Mouse (Mus musculus) intestine, embryonic 14.5 days (tissue): Measurements from ENCODE around the gene Ifrd1. TPM values are rescaled to one million over a fixed set of nuclear protein-coding genes. Genes with fewer than 3 reads are reported as not detected.

ENCODE experiments used
- ATAC-seq: fragments of 200-750 bp; cut with Nextera tagmentation; replicated peaks from 2 replicates; pipeline ENCODE4 v1.8.0; 2017; ENCODE audit warnings: low read depth, moderate number of reproducible peaks, moderate TSS enrichment, moderate library complexity; ENCODE audit not compliant: low FRiP score, low TSS enrichment
- DNase-seq: peaks from one replicate; pipeline ENCODE4 v3.0.0-alpha.2; 2018; ENCODE audit warnings: low spot score
- H3K27ac ChIP-seq: fragments of 300-500 bp; sonication (generic); 2 replicates; pipeline ENCODE4 v1.5.1; 2014; ENCODE audit warnings: low read depth, mild to moderate bottlenecking, control low read depth
- H3K27me3 ChIP-seq: fragments of 300-500 bp; sonication (generic); replicated peaks from 2 replicates; pipeline ENCODE4 v1.6.1; 2014; ENCODE audit warnings: low read length, control low read depth; ENCODE audit not compliant: control insufficient read depth, insufficient read depth
- H3K36me3 ChIP-seq: fragments of 300-500 bp; sonication (generic); 2 replicates; pipeline ENCODE4 v1.6.1; 2014; ENCODE audit warnings: low read length, control low read depth; ENCODE audit not compliant: control insufficient read depth, insufficient read depth
- H3K4me1 ChIP-seq: fragments of 300-500 bp; sonication (generic); replicated peaks from 2 replicates; pipeline ENCODE4 v1.6.1; 2014; ENCODE audit warnings: low read length, control low read depth, mixed read lengths; ENCODE audit not compliant: control insufficient read depth, insufficient read depth
- H3K4me2 ChIP-seq: fragments of 300-500 bp; sonication (generic); 2 replicates; pipeline ENCODE4 v1.6.1; 2014; ENCODE audit warnings: low read length
- H3K4me3 ChIP-seq: fragments of 300-500 bp; sonication (generic); 2 replicates; pipeline ENCODE4 v1.5.1; 2014; ENCODE audit warnings: low read depth, low read length, control low read depth, mixed read lengths
- H3K9ac ChIP-seq: fragments of 300-500 bp; sonication (generic); 2 replicates; pipeline ENCODE4 v1.6.1; 2014; ENCODE audit warnings: mild to moderate bottlenecking, low read length
- H3K9me3 ChIP-seq: fragments of 300-500 bp; sonication (generic); 2 replicates; pipeline ENCODE4 v1.6.1; 2016; ENCODE audit warnings: low read length, control low read depth; ENCODE audit not compliant: control insufficient read depth
- WGBS: fragments of 180-500 bp; shearing (Covaris S2); extraction: QIAGEN DNeasy Blood & Tissue Kit; methylation state at CpG from one replicate; pipeline ENCODE4 v1.1.7; 2014; 5-methylcytosine and 5-hydroxymethylcytosine counted together
- polyA plus RNA-seq: library from polyadenylated mRNA; unstranded; fragments of >200 nt; fragmentation: Nextera tagmentation; extraction: Ambion mirVana; gene quantifications from 2 replicates; pipeline ENCODE4 v1.2.1, GENCODE M21; 2014

Gene Ifrd1
- polyA plus RNA-seq, 1 experiment from 2014 or later: 103 TPM

DNA sequence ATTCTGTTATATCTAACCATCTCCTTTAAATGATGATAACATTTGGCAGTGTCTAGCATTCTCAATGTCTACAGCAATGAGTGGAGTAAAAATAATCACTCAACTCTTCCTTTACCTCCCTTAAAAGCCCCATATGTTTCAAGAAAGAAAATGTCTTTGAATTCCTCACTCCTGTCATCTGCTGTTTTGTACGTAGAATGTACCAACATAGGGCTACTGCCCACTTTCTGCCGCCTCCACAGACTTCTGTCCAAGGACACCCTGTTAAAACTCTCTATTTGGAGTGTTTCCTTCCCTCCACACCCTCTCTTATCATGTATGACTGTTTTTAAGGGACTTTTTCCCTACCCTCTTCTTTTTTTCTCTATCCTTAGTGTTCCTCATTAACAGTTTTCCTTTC lies 16.7 kb downstream of the Ifrd1 start:
- ATAC-seq (no peak), DNase-seq (no peak)
- no peak overlapping the region for H3K4me3 ChIP-seq
- H3K9me3 ChIP-seq: no peaks in the 10 kb centered on the region
- no peak overlapping the region for H3K9ac ChIP-seq
- no peak overlapping the region for H3K4me2 ChIP-seq
- H3K27ac ChIP-seq: no peak overlapping the region
- no peaks in the 10 kb centered on the region for H3K36me3 ChIP-seq
- no peaks in the 10 kb centered on the region for H3K27me3 ChIP-seq
- 85% methylated on average over 2 of the region's 2 CpGs for WGBS
- no peaks in the 10 kb centered on the region for H3K4me1 ChIP-seq

DNA sequence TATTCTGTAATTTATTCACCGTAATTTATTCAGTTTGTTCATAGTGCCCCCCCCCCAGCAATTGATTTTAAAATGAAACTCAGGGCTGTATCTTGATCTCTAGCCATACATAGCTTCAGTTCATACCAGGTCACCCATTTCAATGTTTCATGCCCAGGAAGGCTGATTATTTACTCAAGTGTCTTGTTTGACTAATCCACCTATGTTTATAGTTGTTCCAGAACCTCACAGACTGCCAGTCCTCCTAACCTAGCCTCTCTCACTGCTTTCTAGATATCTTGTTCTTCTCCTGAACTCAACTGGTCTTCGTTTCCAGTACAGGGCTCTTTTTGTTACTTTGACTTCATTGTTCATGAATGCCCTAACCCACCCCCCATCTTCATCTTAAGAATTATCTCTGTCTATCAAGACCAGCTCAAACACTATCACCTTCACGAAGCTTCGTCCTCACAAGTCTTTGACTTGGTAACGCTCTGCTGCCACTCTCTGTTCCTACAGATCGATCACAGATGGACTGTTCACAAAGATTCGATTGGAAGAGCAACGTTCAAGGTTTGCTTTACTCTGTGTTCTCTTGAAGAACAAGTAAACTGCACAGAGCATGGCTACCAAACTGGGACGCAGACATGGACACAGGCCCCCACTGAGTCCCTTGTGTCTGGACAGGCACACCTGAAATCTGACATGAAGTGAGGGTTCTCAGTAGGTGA lies 24.0 kb downstream of the Ifrd1 start:
- no peaks in the 10 kb centered on the region for H3K9me3 ChIP-seq
- H3K4me3 ChIP-seq: no peak overlapping the region
- no peak overlapping the region for H3K4me2 ChIP-seq
- ATAC-seq: no peak
- no peak for DNase-seq
- WGBS: 95% methylated on average over 9 of the region's 9 CpGs
- peaks cover 14% of the 10 kb centered on the region for H3K4me1 ChIP-seq
- no peak overlapping the region for H3K9ac ChIP-seq
- no peaks in the 10 kb centered on the region for H3K27me3 ChIP-seq
- H3K27ac ChIP-seq: no peak overlapping the region
- H3K36me3 ChIP-seq: no peaks in the 10 kb centered on the region

DNA sequence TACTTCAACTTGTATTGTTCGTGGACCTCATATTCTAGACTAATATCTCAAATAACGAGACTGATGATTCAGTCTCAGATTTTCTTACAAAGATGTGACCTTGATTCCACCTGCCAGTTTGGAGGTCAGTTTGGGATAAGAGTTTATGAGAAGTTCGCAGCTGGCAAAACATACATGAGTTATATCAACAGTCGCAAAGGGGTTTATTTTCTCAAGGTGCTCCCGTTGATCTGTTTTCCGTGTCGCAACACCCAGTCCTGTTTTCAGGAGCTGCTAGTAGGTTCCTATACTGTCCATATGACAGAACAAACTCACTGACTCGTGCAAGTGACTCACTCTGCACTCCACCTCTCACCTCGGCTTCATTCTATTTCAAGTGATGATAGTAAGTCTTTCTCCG lies 24.6 kb downstream of the Ifrd1 start:
- no peaks in the 10 kb centered on the region for H3K27me3 ChIP-seq
- no peak for ATAC-seq
- H3K9me3 ChIP-seq: no peaks in the 10 kb centered on the region
- peak overlapping the region; percentile 56 for H3K4me2 ChIP-seq
- WGBS: 49% methylated on average over 10 of the region's 10 CpGs
- peak overlapping the region; percentile 28; the same call in 1 of the 2 replicates for H3K27ac ChIP-seq
- peaks cover 14% of the 10 kb centered on the region for H3K4me1 ChIP-seq
- H3K9ac ChIP-seq: peak overlapping the region; percentile 41
- H3K4me3 ChIP-seq: peak overlapping the region; percentile 99
- H3K36me3 ChIP-seq: no peaks in the 10 kb centered on the region
- no peak for DNase-seq

DNA sequence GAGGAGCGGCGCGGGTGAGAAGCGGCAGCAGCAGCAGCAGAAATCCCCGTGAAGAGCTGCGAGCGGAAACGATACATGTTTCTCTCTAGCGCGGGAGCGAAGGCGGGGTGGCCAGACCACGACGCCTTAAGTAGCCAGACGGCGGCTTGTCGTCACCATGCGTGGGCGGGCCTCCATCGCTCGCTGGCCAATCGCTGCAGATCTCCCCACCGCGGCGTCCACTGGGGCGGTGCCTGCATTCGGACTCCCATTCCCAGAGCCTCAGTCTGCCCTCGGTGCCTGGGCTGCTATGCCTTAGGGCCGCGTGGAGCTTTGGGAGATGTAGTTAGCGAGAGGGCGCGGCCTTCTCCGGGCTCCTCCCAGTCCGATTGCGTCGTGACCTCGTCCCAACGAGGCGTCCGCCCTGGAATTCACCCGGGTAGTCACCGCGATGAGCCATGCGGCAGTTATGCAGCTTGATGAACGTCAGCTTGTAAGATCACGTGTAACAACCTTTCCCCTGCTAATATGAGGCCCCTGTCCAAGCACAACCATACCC lies 25.2 kb downstream of the Ifrd1 start:
- H3K27ac ChIP-seq: peak overlapping the region; percentile 97
- peaks cover 14% of the 10 kb centered on the region for H3K4me1 ChIP-seq
- H3K27me3 ChIP-seq: no peaks in the 10 kb centered on the region
- ATAC-seq (peak; percentile 99), DNase-seq (peak; percentile 98)
- peak overlapping the region; percentile 93 for H3K4me2 ChIP-seq
- peak overlapping the region; percentile 93 for H3K9ac ChIP-seq
- H3K9me3 ChIP-seq: no peaks in the 10 kb centered on the region
- H3K36me3 ChIP-seq: no peaks in the 10 kb centered on the region
- under 1% methylated on average over 47 of the region's 47 CpGs for WGBS
- H3K4me3 ChIP-seq: peak overlapping the region; percentile 99

DNA sequence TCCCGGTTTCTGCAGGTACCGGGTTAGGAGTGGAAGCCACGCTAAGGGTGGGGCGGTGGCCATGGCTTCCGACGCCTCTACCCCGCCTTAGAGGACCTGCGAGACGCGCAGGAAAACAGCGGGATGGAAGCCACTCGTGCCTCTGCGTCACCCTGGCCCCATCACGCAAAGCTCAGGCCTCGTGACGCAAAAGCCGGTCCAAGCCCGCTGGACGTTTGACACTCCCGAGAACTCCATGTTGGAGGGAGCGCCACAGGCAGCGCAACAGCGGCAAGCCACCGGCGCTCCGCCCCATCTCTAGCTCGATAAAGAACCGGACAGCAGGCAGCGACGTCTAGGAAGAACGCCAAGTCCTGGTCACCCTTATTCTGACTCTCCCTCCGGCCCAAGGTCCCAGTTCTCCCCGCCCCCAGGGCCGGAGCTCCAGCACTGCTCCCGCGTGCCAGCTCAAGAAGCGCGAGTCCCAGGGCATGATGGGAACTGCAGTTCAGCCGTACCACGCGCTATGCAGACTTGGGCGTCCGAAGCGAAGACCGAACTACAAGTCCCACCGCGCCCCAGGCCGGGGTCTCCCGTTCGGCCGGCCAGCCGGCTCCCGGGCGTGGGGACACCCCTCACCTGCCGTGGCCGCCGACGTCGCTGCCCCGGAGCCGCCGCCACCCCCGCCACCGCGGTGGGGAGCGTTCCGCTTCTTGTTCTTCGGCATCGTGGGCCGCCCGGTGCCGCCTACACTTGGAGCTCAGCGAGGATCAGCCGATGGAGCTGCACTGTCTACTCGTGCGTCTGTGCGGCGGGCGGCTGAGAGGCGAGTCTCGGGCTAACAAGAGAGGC lies 25.8 kb downstream of the Ifrd1 start:
- Histone ChIP-seq H3K4me1 (peaks cover 14% of the 10 kb centered on the region), H3K9me3 (no peaks in the 10 kb centered on the region), H3K36me3 (no peaks in the 10 kb centered on the region), H3K4me3 (peak overlapping the region; percentile 99), H3K4me2 (peak overlapping the region; percentile 93), H3K27ac (peak overlapping the region; percentile 97), H3K9ac (peak overlapping the region; percentile 93), H3K27me3 (no peaks in the 10 kb centered on the region)
- ATAC-seq (peak; percentile 94), DNase-seq (peak; percentile 92)
- under 1% methylated on average over 81 of the region's 81 CpGs for WGBS

DNA sequence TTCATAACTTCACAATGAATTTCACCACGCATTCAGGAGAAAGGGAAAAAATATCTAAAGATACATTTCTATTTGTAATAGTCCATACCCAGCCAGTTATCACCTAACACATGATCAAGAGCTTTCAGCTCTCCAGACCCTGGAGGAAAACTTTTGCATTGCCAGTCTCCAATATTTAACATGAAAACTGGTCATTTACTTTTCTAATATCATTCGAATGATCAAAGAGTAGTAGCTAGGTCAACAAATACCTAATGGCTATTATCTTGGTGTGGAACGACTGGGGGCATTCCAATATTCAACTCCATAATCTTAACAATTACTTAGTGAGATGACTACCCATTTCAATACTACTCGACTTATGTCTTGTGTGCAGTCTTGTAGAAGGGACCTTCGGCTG lies 26.7 kb downstream of the Ifrd1 start:
- Histone ChIP-seq H3K9ac (peak overlapping the region; percentile 93), H3K4me2 (peak overlapping the region; percentile 93), H3K4me3 (peak overlapping the region; percentile 99), H3K9me3 (no peaks in the 10 kb centered on the region), H3K36me3 (peaks cover 8% of the 10 kb centered on the region), H3K27me3 (no peaks in the 10 kb centered on the region), H3K27ac (no peak overlapping the region; the same call in 1 of the 2 replicates), H3K4me1 (peaks cover 14% of the 10 kb centered on the region)
- 14% methylated on average over 5 of the region's 5 CpGs for WGBS
- DNase-seq (no peak), ATAC-seq (no peak)

DNA sequence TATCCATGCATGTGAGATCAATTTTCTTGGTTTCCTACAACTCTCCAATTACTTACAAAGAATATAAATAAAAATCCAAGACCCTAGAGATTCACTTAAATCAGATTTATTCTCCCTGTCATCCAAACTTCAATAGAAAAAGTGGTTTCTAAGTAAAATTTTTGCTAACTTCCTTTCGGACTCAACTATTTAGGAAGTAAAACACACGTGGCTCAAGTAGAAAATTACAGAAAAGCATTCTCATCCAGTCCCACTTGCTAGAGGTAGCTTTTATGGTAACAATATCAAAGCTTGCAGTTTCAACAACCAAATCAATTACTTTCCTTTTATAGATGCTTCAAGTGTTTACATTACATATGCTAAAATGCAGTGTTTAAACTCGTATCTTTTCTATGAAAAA lies 27.4 kb downstream of the Ifrd1 start:
- whole genome bisulfite sequencing: 14% methylated on average over 3 of the region's 3 CpGs
- no peak for DNase-seq
- no peaks in the 10 kb centered on the region for H3K27me3 ChIP-seq
- H3K4me3 ChIP-seq: peak overlapping the region; percentile 99
- H3K27ac ChIP-seq: no peak overlapping the region
- peak overlapping the region; percentile 93 for H3K9ac ChIP-seq
- ATAC-seq: no peak
- peaks cover 15% of the 10 kb centered on the region for H3K36me3 ChIP-seq
- no peaks in the 10 kb centered on the region for H3K9me3 ChIP-seq
- H3K4me2 ChIP-seq: peak overlapping the region; percentile 93
- peaks cover 14% of the 10 kb centered on the region for H3K4me1 ChIP-seq

DNA sequence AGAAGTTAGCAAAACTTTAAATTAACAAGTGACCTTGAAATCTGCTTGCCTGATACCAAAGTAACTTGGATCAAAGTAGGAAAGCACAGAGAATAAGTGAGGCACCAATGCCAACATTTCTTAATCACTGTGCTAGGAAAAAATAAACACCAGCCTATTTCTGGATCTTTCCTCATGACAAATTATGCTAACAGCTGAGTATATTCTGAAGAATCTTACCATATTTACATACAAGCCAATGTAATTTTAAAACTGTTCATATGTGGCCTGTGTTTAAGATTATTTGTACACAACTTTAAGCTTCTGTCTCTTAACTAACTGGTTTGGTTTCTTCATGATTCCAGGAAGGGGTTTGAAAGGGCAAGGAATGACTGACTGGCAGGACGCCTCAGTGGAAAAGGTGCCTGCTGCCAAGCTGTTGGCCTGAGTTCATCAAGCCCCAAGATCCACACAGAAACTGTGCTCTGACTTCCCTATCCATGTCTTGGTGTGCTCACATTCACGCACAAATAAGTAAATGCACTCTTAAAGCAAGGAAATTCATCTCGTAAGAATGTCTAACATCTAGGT lies 28.2 kb downstream of the Ifrd1 start:
- Histone ChIP-seq H3K27me3 (no peaks in the 10 kb centered on the region), H3K4me3 (peak overlapping the region; percentile 99; the same call in 1 of the 2 replicates), H3K9ac (peak overlapping the region; percentile 27), H3K4me2 (peak overlapping the region; percentile 93), H3K4me1 (peaks cover 14% of the 10 kb centered on the region), H3K36me3 (peaks cover 23% of the 10 kb centered on the region), H3K27ac (no peak overlapping the region), H3K9me3 (no peaks in the 10 kb centered on the region)
- WGBS: 34% methylated on average over 3 of the region's 3 CpGs
- ATAC-seq (no peak), DNase-seq (no peak)
